ENCODE assay signal across 23 mouse cellular contexts in genomic region chr12:70592821-70593220, GRCm38 (mm10).
DNase-seq lines count a peak whose midpoint lies in the region; ATAC-seq and TF ChIP-seq lines count a peak whose summit lies in the region.
"Had no signal": no experiment of that assay in that cellular context is flagged by ENCODE, and none has a peak within 500 bp of the region (broad histone marks: within the 10 kb centered on the region; RNA-seq: fewer than 3 reads in every experiment).

No protein-coding gene starts in this region.

- no peak overlapping the region for H3K4me2 ChIP-seq in heart, embryonic 11.5 days
- no peak overlapping the region for H3K4me2 ChIP-seq in midbrain, embryonic 11.5 days
- no peak overlapping the region for H3K4me2 ChIP-seq in midbrain, embryonic 16.5 days (ENCODE audit: low read length)
- H3K4me2 ChIP-seq in kidney, postnatal 0 days (ENCODE audit: low read length): no peak overlapping the region
- no peak overlapping the region for H3K4me2 ChIP-seq in hindbrain, embryonic 12.5 days (replicated peaks)
- H3K4me2 ChIP-seq in midbrain, embryonic 14.5 days (ENCODE audit: low read length): no peak overlapping the region
- H3K4me2 ChIP-seq: forebrain, embryonic 15.5 days; heart, embryonic 15.5 days; liver, embryonic 13.5 days; midbrain, embryonic 15.5 days; neural tube, embryonic 13.5 days; stomach, embryonic 15.5 days had no signal

- 83% methylated on average over 4 of the region's 4 CpGs for WGBS in heart, embryonic 11.5 days (ENCODE audit: insufficient replicate concordance)
- 92% methylated on average over 4 of the region's 4 CpGs for WGBS in midbrain, embryonic 11.5 days
- WGBS in midbrain, embryonic 16.5 days: 93% methylated on average over 4 of the region's 4 CpGs
- 83% methylated on average over 4 of the region's 4 CpGs for WGBS in kidney, postnatal 0 days
- WGBS in hindbrain, embryonic 12.5 days: 94% methylated on average over 4 of the region's 4 CpGs
- WGBS in midbrain, embryonic 14.5 days: 93% methylated on average over 4 of the region's 4 CpGs

- peak; percentile 41 for DNase-seq in heart, adult 8-10 months (ENCODE audit: low spot score)
- peak; percentile 35 for DNase-seq in midbrain, embryonic 11.5 days (ENCODE audit: low spot score, missing footprints)
- no peak for DNase-seq in kidney, postnatal 0 days (ENCODE audit: low spot score)
- no peak for DNase-seq in midbrain, embryonic 14.5 days
- DNase-seq: adrenal gland, postnatal 36 days; cerebellum, adult 9-11 months; liver, embryonic 13.5 days; lung, adult 2 months; lung, postnatal 14 days; thymus, postnatal 36 days had no signal

- H3K9me3 ChIP-seq in heart, embryonic 11.5 days (replicated peaks; ENCODE audit: control insufficient read depth, low read length): no peaks in the 10 kb centered on the region
- H3K9me3 ChIP-seq in midbrain, embryonic 11.5 days (ENCODE audit: control insufficient read depth, low read length): no peaks in the 10 kb centered on the region
- no peaks in the 10 kb centered on the region for H3K9me3 ChIP-seq in midbrain, embryonic 16.5 days (replicated peaks; ENCODE audit: control insufficient read depth, low read length, poor library complexity, severe bottlenecking)
- no peaks in the 10 kb centered on the region for H3K9me3 ChIP-seq in kidney, postnatal 0 days (replicated peaks; ENCODE audit: low read length)
- H3K9me3 ChIP-seq in hindbrain, embryonic 12.5 days (replicated peaks): no peaks in the 10 kb centered on the region
- no peaks in the 10 kb centered on the region for H3K9me3 ChIP-seq in midbrain, embryonic 14.5 days (ENCODE audit: control insufficient read depth, low read length)
- H3K9me3 ChIP-seq: embryonic facial prominence, embryonic 10.5 days; forebrain, embryonic 15.5 days; heart, embryonic 15.5 days; liver, embryonic 13.5 days; midbrain, embryonic 15.5 days; neural tube, embryonic 13.5 days; stomach, embryonic 15.5 days had no signal

- no peaks in the 10 kb centered on the region for H3K36me3 ChIP-seq in heart, embryonic 11.5 days (ENCODE audit: control insufficient read depth, insufficient read depth, low read length)
- H3K36me3 ChIP-seq in midbrain, embryonic 11.5 days (ENCODE audit: control insufficient read depth, insufficient read depth, low read length): no peaks in the 10 kb centered on the region
- H3K36me3 ChIP-seq in midbrain, embryonic 16.5 days (ENCODE audit: control insufficient read depth, insufficient read depth, low read length): no peaks in the 10 kb centered on the region
- H3K36me3 ChIP-seq in kidney, postnatal 0 days (ENCODE audit: insufficient read depth, low read length): no peaks in the 10 kb centered on the region
- no peaks in the 10 kb centered on the region for H3K36me3 ChIP-seq in hindbrain, embryonic 12.5 days
- H3K36me3 ChIP-seq in midbrain, embryonic 14.5 days (ENCODE audit: control insufficient read depth, insufficient read depth, low read length): no peaks in the 10 kb centered on the region
- H3K36me3 ChIP-seq: embryonic facial prominence, embryonic 10.5 days; forebrain, embryonic 15.5 days; heart, embryonic 15.5 days; liver, embryonic 13.5 days; midbrain, embryonic 15.5 days; neural tube, embryonic 13.5 days; stomach, embryonic 15.5 days had no signal

- no peaks in the 10 kb centered on the region for H3K4me1 ChIP-seq in heart, embryonic 11.5 days (ENCODE audit: control insufficient read depth, insufficient read depth, low read length)
- no peaks in the 10 kb centered on the region for H3K4me1 ChIP-seq in midbrain, embryonic 11.5 days (ENCODE audit: control insufficient read depth, insufficient read depth, low read length)
- no peaks in the 10 kb centered on the region for H3K4me1 ChIP-seq in midbrain, embryonic 16.5 days (ENCODE audit: control insufficient read depth, insufficient read depth, low read length)
- peaks cover 7% of the 10 kb centered on the region; the same call in 1 of the 2 replicates for H3K4me1 ChIP-seq in kidney, postnatal 0 days (replicated peaks; ENCODE audit: insufficient read depth, low read length)
- no peaks in the 10 kb centered on the region for H3K4me1 ChIP-seq in hindbrain, embryonic 12.5 days
- H3K4me1 ChIP-seq in midbrain, embryonic 14.5 days (ENCODE audit: control insufficient read depth, insufficient read depth, low read length): no peaks in the 10 kb centered on the region
- H3K4me1 ChIP-seq: forebrain, embryonic 15.5 days; heart, embryonic 15.5 days; liver, embryonic 13.5 days; midbrain, embryonic 15.5 days; stomach, embryonic 15.5 days had no signal

- TF ChIP-seq CTCF in kidney, postnatal 0 days (IDR thresholded peaks at IDR 0.05; ENCODE audit: low read depth): no peak

- H3K27me3 ChIP-seq in heart, embryonic 11.5 days (ENCODE audit: control insufficient read depth, insufficient read depth, low read length): no peaks in the 10 kb centered on the region
- H3K27me3 ChIP-seq in midbrain, embryonic 11.5 days (ENCODE audit: control insufficient read depth, insufficient read depth, low read length): no peaks in the 10 kb centered on the region
- H3K27me3 ChIP-seq in midbrain, embryonic 16.5 days (ENCODE audit: control insufficient read depth, insufficient read depth, low read depth, low read length): no peaks in the 10 kb centered on the region
- no peaks in the 10 kb centered on the region for H3K27me3 ChIP-seq in kidney, postnatal 0 days (ENCODE audit: insufficient read depth, low read length)
- no peaks in the 10 kb centered on the region for H3K27me3 ChIP-seq in hindbrain, embryonic 12.5 days
- no peaks in the 10 kb centered on the region for H3K27me3 ChIP-seq in midbrain, embryonic 14.5 days (ENCODE audit: control insufficient read depth, insufficient read depth, low read length)
- H3K27me3 ChIP-seq: forebrain, embryonic 15.5 days; heart, embryonic 15.5 days; liver, embryonic 13.5 days; midbrain, embryonic 15.5 days; neural tube, embryonic 13.5 days; stomach, embryonic 15.5 days had no signal

- H3K27ac ChIP-seq in heart, embryonic 11.5 days (ENCODE audit: low read depth, low read length): no peak overlapping the region
- no peak overlapping the region for H3K27ac ChIP-seq in midbrain, embryonic 11.5 days (ENCODE audit: low read depth, low read length)
- no peak overlapping the region for H3K27ac ChIP-seq in midbrain, embryonic 16.5 days (ENCODE audit: low read length)
- H3K27ac ChIP-seq in kidney, postnatal 0 days: no peak overlapping the region
- no peak overlapping the region for H3K27ac ChIP-seq in hindbrain, embryonic 12.5 days
- H3K27ac ChIP-seq in midbrain, embryonic 14.5 days (replicated peaks; ENCODE audit: low read depth, low read length): no peak overlapping the region
- H3K27ac ChIP-seq: embryonic facial prominence, embryonic 10.5 days; forebrain, embryonic 15.5 days; heart, embryonic 15.5 days; hindbrain, postnatal 0 days; liver, embryonic 13.5 days; midbrain, embryonic 15.5 days; neural tube, embryonic 13.5 days; stomach, embryonic 15.5 days had no signal

- ATAC-seq in heart, embryonic 11.5 days (replicated peaks; ENCODE audit: insufficient number of reproducible peaks, low FRiP score, low TSS enrichment): no peak
- ATAC-seq in midbrain, embryonic 11.5 days (ENCODE audit: low FRiP score): no peak
- ATAC-seq in midbrain, embryonic 16.5 days: no peak
- ATAC-seq in kidney, postnatal 0 days (replicated peaks; ENCODE audit: low FRiP score, low read depth): peak; percentile 80
- no peak for ATAC-seq in hindbrain, embryonic 12.5 days (ENCODE audit: low FRiP score)
- ATAC-seq in megakaryocyte-erythroid progenitor cell, adult 5-6 weeks (replicated peaks; ENCODE audit: low FRiP score, low TSS enrichment, poor library complexity, severe bottlenecking): no peak
- no peak for ATAC-seq in midbrain, embryonic 14.5 days (ENCODE audit: low FRiP score, low TSS enrichment)
- ATAC-seq: forebrain, embryonic 15.5 days; hindbrain, postnatal 0 days; intestine, postnatal 0 days; midbrain, embryonic 15.5 days had no signal

- no peak overlapping the region for H3K9ac ChIP-seq in heart, embryonic 11.5 days (ENCODE audit: low read depth, low read length)
- H3K9ac ChIP-seq in midbrain, embryonic 11.5 days (ENCODE audit: low read length): no peak overlapping the region
- no peak overlapping the region for H3K9ac ChIP-seq in midbrain, embryonic 16.5 days (ENCODE audit: low read depth, low read length)
- H3K9ac ChIP-seq in kidney, postnatal 0 days (ENCODE audit: low read depth, low read length): no peak overlapping the region
- no peak overlapping the region for H3K9ac ChIP-seq in hindbrain, embryonic 12.5 days
- no peak overlapping the region for H3K9ac ChIP-seq in midbrain, embryonic 14.5 days (replicated peaks; ENCODE audit: low read length)
- H3K9ac ChIP-seq: forebrain, embryonic 15.5 days; heart, embryonic 15.5 days; liver, embryonic 13.5 days; midbrain, embryonic 15.5 days; neural tube, embryonic 13.5 days; stomach, embryonic 15.5 days had no signal

- H3K4me3 ChIP-seq in heart, embryonic 11.5 days (ENCODE audit: low read depth, low read length): no peak overlapping the region
- H3K4me3 ChIP-seq in midbrain, embryonic 11.5 days (ENCODE audit: low read depth, low read length): no peak overlapping the region
- no peak overlapping the region for H3K4me3 ChIP-seq in midbrain, embryonic 16.5 days (ENCODE audit: low read depth, low read length)
- H3K4me3 ChIP-seq in kidney, postnatal 0 days (replicated peaks; ENCODE audit: low read depth, low read length): no peak overlapping the region
- H3K4me3 ChIP-seq in hindbrain, embryonic 12.5 days: no peak overlapping the region
- H3K4me3 ChIP-seq in midbrain, embryonic 14.5 days (replicated peaks; ENCODE audit: low read depth, low read length): no peak overlapping the region
- H3K4me3 ChIP-seq: embryonic facial prominence, embryonic 10.5 days; forebrain, embryonic 15.5 days; heart, embryonic 15.5 days; liver, embryonic 13.5 days; midbrain, embryonic 15.5 days; myocyte; neural tube, embryonic 13.5 days; stomach, embryonic 15.5 days had no signal

Comparison
In these comparisons a context has a peak if more than half of its experiments do, and no peak if none do; other contexts are left out.
1. DNase-seq: peak in heart, adult 8-10 months (single experiment) and midbrain, embryonic 11.5 days (single experiment); none in kidney, postnatal 0 days (single experiment) and midbrain, embryonic 14.5 days (single experiment).